Mouse (Mus musculus): Measurements from ENCODE around the gene Gmfb. TPM values are rescaled to one million over a fixed set of nuclear protein-coding genes. Genes with fewer than 3 reads are reported as not detected.

Gmfb gene
- polyA plus RNA-seq, 1 experiment from 2014 or later, result 42.1 TPM

GRCm38 (mm10) chr14:46783327-46783926 is 38.6 kb downstream of the Gmfb start:
- 80% methylated on average over 10 of the region's 10 CpGs for WGBS
- no peak overlapping the region for H3K4me2 ChIP-seq (replicated peaks; ENCODE audit: low read depth, low read length)
- peaks cover 8% of the 10 kb centered on the region; the same call in 1 of the 2 replicates for H3K4me1 ChIP-seq (ENCODE audit: insufficient read depth, low read depth, low read length)
- no peak overlapping the region for H3K4me3 ChIP-seq (ENCODE audit: low read depth, low read length)
- no peak for ATAC-seq
- H3K36me3 ChIP-seq (ENCODE audit: insufficient read depth, low read length), result peaks cover 15% of the 10 kb centered on the region; the same call in 1 of the 2 replicates
- H3K9me3 ChIP-seq (ENCODE audit: low read length), result peaks cover 3% of the 10 kb centered on the region; the same call in 1 of the 2 replicates
- no peak overlapping the region for H3K9ac ChIP-seq (replicated peaks; ENCODE audit: low read depth)
- no peak for TF ChIP-seq EP300 (IDR thresholded peaks at IDR 0.05)
- TF ChIP-seq CTCF (IDR thresholded peaks at IDR 0.05), result no peak
- H3K27ac ChIP-seq (ENCODE audit: low read length), result no peak overlapping the region
- no peak for DNase-seq (ENCODE audit: low spot score)
- no peaks in the 10 kb centered on the region for H3K27me3 ChIP-seq (replicated peaks; ENCODE audit: insufficient read depth, low read length)

- no peak for DNase-seq (ENCODE audit: low spot score)
- H3K4me1 ChIP-seq (ENCODE audit: insufficient read depth, low read depth, low read length), result peaks cover 7% of the 10 kb centered on the region; the same call in 1 of the 2 replicates
- no peak overlapping the region for H3K4me2 ChIP-seq (replicated peaks; ENCODE audit: low read depth, low read length)
- no peak for TF ChIP-seq EP300 (IDR thresholded peaks at IDR 0.05)
- TF ChIP-seq CTCF (IDR thresholded peaks at IDR 0.05), result no peak
- H3K27me3 ChIP-seq (replicated peaks; ENCODE audit: insufficient read depth, low read length), result no peaks in the 10 kb centered on the region
- WGBS, result 80% methylated on average over 8 of the region's 8 CpGs
- H3K27ac ChIP-seq (ENCODE audit: low read length), result no peak overlapping the region
- H3K9ac ChIP-seq (replicated peaks; ENCODE audit: low read depth), result no peak overlapping the region
- no peak overlapping the region for H3K4me3 ChIP-seq (ENCODE audit: low read depth, low read length)
- ATAC-seq, result no peak
- peaks cover 3% of the 10 kb centered on the region; the same call in 1 of the 2 replicates for H3K9me3 ChIP-seq (ENCODE audit: low read length)
- H3K36me3 ChIP-seq (ENCODE audit: insufficient read depth, low read length), result peaks cover 24% of the 10 kb centered on the region; the same call in 1 of the 2 replicates
Observed at GRCm38 (mm10) chr14:46782187-46782828, 39.7 kb downstream of the Gmfb start.

- Histone ChIP-seq H3K9me3 (ENCODE audit: low read length) (peaks cover 3% of the 10 kb centered on the region; the same call in 1 of the 2 replicates), H3K4me1 (ENCODE audit: insufficient read depth, low read depth, low read length) (no peaks in the 10 kb centered on the region), H3K27ac (ENCODE audit: low read length) (no peak overlapping the region), H3K27me3 (replicated peaks; ENCODE audit: insufficient read depth, low read length) (no peaks in the 10 kb centered on the region), H3K4me3 (ENCODE audit: low read depth, low read length) (no peak overlapping the region), H3K9ac (replicated peaks; ENCODE audit: low read depth) (no peak overlapping the region), H3K36me3 (ENCODE audit: insufficient read depth, low read length) (peaks cover 29% of the 10 kb centered on the region), H3K4me2 (replicated peaks; ENCODE audit: low read depth, low read length) (no peak overlapping the region)
- ATAC-seq (no peak), DNase-seq (ENCODE audit: low spot score) (no peak)
- TF ChIP-seq CTCF (IDR thresholded peaks at IDR 0.05) (no peak), EP300 (IDR thresholded peaks at IDR 0.05) (no peak)
- 91% methylated on average over 7 of the region's 7 CpGs for WGBS
Observed at GRCm38 (mm10) chr14:46781086-46781485, 41.0 kb downstream of the Gmfb start.

- no peak overlapping the region for H3K4me3 ChIP-seq (ENCODE audit: low read depth, low read length)
- no peak overlapping the region for H3K27ac ChIP-seq (ENCODE audit: low read length)
- peaks cover 3% of the 10 kb centered on the region; the same call in 1 of the 2 replicates for H3K9me3 ChIP-seq (ENCODE audit: low read length)
- DNase-seq (ENCODE audit: low spot score) (no peak), ATAC-seq (no peak)
- H3K9ac ChIP-seq (replicated peaks; ENCODE audit: low read depth), result no peak overlapping the region
- 93% methylated on average over 7 of the region's 7 CpGs for WGBS
- TF ChIP-seq EP300 (IDR thresholded peaks at IDR 0.05) (no peak), CTCF (IDR thresholded peaks at IDR 0.05) (peak; percentile 44)
- peaks cover 29% of the 10 kb centered on the region for H3K36me3 ChIP-seq (ENCODE audit: insufficient read depth, low read length)
- no peaks in the 10 kb centered on the region for H3K27me3 ChIP-seq (replicated peaks; ENCODE audit: insufficient read depth, low read length)
- no peak overlapping the region for H3K4me2 ChIP-seq (replicated peaks; ENCODE audit: low read depth, low read length)
- H3K4me1 ChIP-seq (ENCODE audit: insufficient read depth, low read depth, low read length), result no peaks in the 10 kb centered on the region
Observed at GRCm38 (mm10) chr14:46779217-46779616, 42.8 kb downstream of the Gmfb start.

GRCm38 (mm10) chr14:46778756-46779155 is 43.3 kb downstream of the Gmfb start:
- TF ChIP-seq CTCF (IDR thresholded peaks at IDR 0.05) (no peak), EP300 (IDR thresholded peaks at IDR 0.05) (no peak)
- peaks cover 29% of the 10 kb centered on the region for H3K36me3 ChIP-seq (ENCODE audit: insufficient read depth, low read length)
- H3K27me3 ChIP-seq (replicated peaks; ENCODE audit: insufficient read depth, low read length), result no peaks in the 10 kb centered on the region
- H3K9ac ChIP-seq (replicated peaks; ENCODE audit: low read depth), result no peak overlapping the region
- H3K4me2 ChIP-seq (replicated peaks; ENCODE audit: low read depth, low read length), result no peak overlapping the region
- no peak overlapping the region for H3K27ac ChIP-seq (ENCODE audit: low read length)
- H3K4me3 ChIP-seq (ENCODE audit: low read depth, low read length), result no peak overlapping the region
- no peak for DNase-seq (ENCODE audit: low spot score)
- peaks cover 3% of the 10 kb centered on the region; the same call in 1 of the 2 replicates for H3K9me3 ChIP-seq (ENCODE audit: low read length)
- no peak for ATAC-seq
- WGBS, result 94% methylated on average over 9 of the region's 9 CpGs
- no peaks in the 10 kb centered on the region for H3K4me1 ChIP-seq (ENCODE audit: insufficient read depth, low read depth, low read length)

- no peak for TF ChIP-seq CTCF (IDR thresholded peaks at IDR 0.05)
- TF ChIP-seq EP300 (IDR thresholded peaks at IDR 0.05), result peak; percentile 52; the same call in 1 of the 2 replicates
- DNase-seq (ENCODE audit: low spot score) (peak; percentile 50), ATAC-seq (peak; percentile 82)
- Histone ChIP-seq H3K36me3 (ENCODE audit: insufficient read depth, low read length) (0 out of 2 replicates have a peak, but pooled peaks cover 3% of the 10 kb centered on the region), H3K27me3 (replicated peaks; ENCODE audit: insufficient read depth, low read length) (no peaks in the 10 kb centered on the region), H3K9me3 (ENCODE audit: low read length) (no peaks in the 10 kb centered on the region), H3K4me3 (ENCODE audit: low read depth, low read length) (no peak overlapping the region), H3K4me2 (replicated peaks; ENCODE audit: low read depth, low read length) (no peak overlapping the region), H3K27ac (ENCODE audit: low read length) (no peak overlapping the region), H3K4me1 (ENCODE audit: insufficient read depth, low read depth, low read length) (no peaks in the 10 kb centered on the region), H3K9ac (replicated peaks; ENCODE audit: low read depth) (no peak overlapping the region)
- 60% methylated on average over 6 of the region's 6 CpGs for WGBS
Observed at GRCm38 (mm10) chr14:46770036-46770435, 52.0 kb downstream of the Gmfb start.

Measured in lung, postnatal 0 days (tissue).